Mouse (Mus musculus) liver, embryonic 15.5 days (tissue): ENCODE measurements around the gene Nfib. TPM values are rescaled to one million over a fixed set of nuclear protein-coding genes. Genes with fewer than 3 reads are reported as not detected.

Source experiments
- ATAC-seq: fragments of 200-750 bp; cut with Nextera tagmentation; 2 replicates; pipeline ENCODE4 v1.8.0; 2017; ENCODE audit warnings: moderate number of reproducible peaks, mild to moderate bottlenecking, moderate library complexity; ENCODE audit not compliant: insufficient read depth
- H3K27ac ChIP-seq: fragments of 300-500 bp; sonication (generic); replicated peaks from 2 replicates; pipeline ENCODE4 v1.5.1; 2015; ENCODE audit warnings: mild to moderate bottlenecking, inconsistent platforms
- H3K27me3 ChIP-seq: fragments of 300-500 bp; sonication (generic); 2 replicates; pipeline ENCODE4 v1.6.1; 2015; ENCODE audit warnings: mild to moderate bottlenecking, inconsistent platforms
- H3K36me3 ChIP-seq: fragments of 300-500 bp; sonication (generic); replicated peaks from 2 replicates; pipeline ENCODE4 v1.6.1; 2015; ENCODE audit warnings: moderate library complexity, mild to moderate bottlenecking, inconsistent platforms
- H3K4me1 ChIP-seq: fragments of 300-500 bp; sonication (generic); replicated peaks from 2 replicates; pipeline ENCODE4 v1.6.1; 2015; ENCODE audit warnings: inconsistent platforms
- H3K4me2 ChIP-seq: fragments of 300-500 bp; sonication (generic); 2 replicates; pipeline ENCODE4 v1.6.1; 2015; ENCODE audit warnings: moderate library complexity, mild to moderate bottlenecking, inconsistent platforms
- H3K4me3 ChIP-seq: fragments of 300-500 bp; sonication (generic); replicated peaks from 2 replicates; pipeline ENCODE4 v1.5.1; 2015; ENCODE audit warnings: mild to moderate bottlenecking, inconsistent platforms
- H3K9ac ChIP-seq: fragments of 300-500 bp; sonication (generic); 2 replicates; pipeline ENCODE4 v1.6.1; 2015; ENCODE audit warnings: moderate library complexity, mild to moderate bottlenecking, inconsistent platforms
- H3K9me3 ChIP-seq: fragments of 300-500 bp; sonication (generic); replicated peaks from 2 replicates; pipeline ENCODE4 v1.6.1; 2016; ENCODE audit warnings: inconsistent platforms
- WGBS: fragments of 180-500 bp; shearing (Covaris S2); methylation state at CpG from one replicate; pipeline ENCODE4 v1.1.7; 2015; ENCODE audit warnings: mixed read lengths; ENCODE audit not compliant: insufficient replicate concordance; 5-methylcytosine and 5-hydroxymethylcytosine counted together
- polyA plus RNA-seq: library from polyadenylated mRNA; unstranded; fragments of >200 nt; fragmentation: Nextera tagmentation; extraction: Ambion mirVana; gene quantifications from 2 replicates; pipeline ENCODE4 v1.2.1, GENCODE M21; 2015

Gene Nfib
- 4.7 and 5.4 TPM in 2 replicates for polyA plus RNA-seq

DNA sequence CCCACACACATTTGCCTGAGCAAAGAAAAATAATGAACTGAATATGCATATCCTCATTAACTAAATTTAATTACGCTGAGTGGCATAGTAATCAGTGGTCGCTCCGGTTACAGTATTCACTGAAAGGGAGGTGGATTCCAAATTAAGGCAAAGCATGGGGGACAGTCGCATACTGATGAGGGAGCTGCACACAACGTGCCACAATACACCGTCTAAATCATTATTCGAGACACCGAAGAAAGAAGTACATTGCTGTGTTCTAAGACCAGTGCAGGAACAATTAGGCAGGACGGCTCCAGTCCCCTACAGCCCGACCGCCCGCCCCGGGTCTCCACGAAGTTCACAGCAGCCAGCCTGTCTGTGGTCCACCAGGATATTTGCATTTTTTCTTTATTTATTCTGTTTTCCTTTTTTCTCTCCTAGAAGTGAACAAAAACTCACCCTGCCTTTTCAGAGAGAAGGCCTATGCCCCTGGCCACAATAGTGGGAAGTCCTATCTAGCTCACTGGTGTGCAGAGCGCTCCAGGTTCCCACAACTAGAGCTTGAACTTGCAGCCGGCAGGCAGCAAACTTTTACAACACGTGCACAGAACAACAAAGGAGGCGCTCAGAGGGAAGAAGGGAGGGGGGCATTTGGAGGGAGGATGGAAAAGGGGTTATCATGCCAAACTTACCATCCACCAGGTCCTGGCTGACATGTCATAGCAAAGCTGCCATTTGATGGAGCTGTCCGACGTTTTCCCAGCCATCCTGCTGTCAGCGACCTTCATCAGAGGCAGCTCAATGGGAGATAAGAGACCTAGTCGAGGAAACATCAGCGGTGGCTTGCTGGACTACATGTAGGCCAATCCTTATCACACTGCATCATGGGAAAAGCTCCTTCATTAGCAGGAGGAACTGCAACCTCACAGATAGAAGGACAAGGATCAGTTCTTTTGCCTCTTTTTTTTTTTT, at the start of gene Nfib:
Gene Nfib, minus strand, starts transcription at position 910 of the 954 bp plus-strand sequence.
- no peak within 1 kb of the TSS for H3K27ac ChIP-seq
- no peak for ATAC-seq
- H3K9ac ChIP-seq, result no peak within 1 kb of the TSS
- H3K9me3 ChIP-seq, result no peaks in the 10 kb centered on the region
- H3K4me2 ChIP-seq, result no peak within 1 kb of the TSS
- WGBS, result 49% methylated on average over 23 of the region's 23 CpGs
- no peaks in the 10 kb centered on the region for H3K36me3 ChIP-seq
- no peak within 1 kb of the TSS for H3K4me3 ChIP-seq
- H3K27me3 ChIP-seq, result no peaks in the 10 kb centered on the region
- no peaks in the 10 kb centered on the region for H3K4me1 ChIP-seq

DNA sequence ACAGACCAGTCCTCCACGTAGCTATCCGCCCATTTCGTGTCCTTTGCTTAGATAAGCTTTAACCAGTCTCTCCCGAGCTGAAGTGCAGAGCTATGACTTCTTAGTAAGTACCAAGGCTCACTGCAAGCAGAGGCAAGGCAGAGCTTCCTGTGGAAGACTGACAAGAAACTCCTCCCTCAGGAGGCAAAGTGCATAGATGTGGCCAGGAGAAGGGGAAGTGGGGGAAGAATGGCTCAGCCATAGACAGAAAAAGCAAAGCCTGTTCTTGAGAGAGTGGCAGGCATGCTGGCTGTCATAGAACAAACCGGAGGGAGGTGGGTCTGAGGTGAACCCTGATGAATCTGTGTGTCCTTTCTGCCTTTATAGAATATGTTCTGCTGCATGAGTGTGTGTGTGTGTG, 30.2 kb upstream of the Nfib start:
- Histone ChIP-seq H3K27ac (no peak overlapping the region), H3K4me1 (no peaks in the 10 kb centered on the region), H3K4me3 (no peak overlapping the region), H3K27me3 (no peaks in the 10 kb centered on the region), H3K9ac (no peak overlapping the region), H3K9me3 (no peaks in the 10 kb centered on the region), H3K4me2 (no peak overlapping the region), H3K36me3 (no peaks in the 10 kb centered on the region)
- ATAC-seq, result no peak
- WGBS, result 9% methylated on average over 5 of the region's 5 CpGs

GRCm38 (mm10) chr4:82734765-82735481, 29.4 kb upstream of the Nfib start:
- no peak overlapping the region for H3K4me3 ChIP-seq
- 73% methylated on average over 22 of the region's 22 CpGs for WGBS

GRCm38 (mm10) chr4:82734348-82734747, 28.8 kb upstream of the Nfib start:
- Histone ChIP-seq H3K27ac (no peak overlapping the region), H3K4me2 (no peak overlapping the region), H3K9ac (no peak overlapping the region), H3K9me3 (no peaks in the 10 kb centered on the region), H3K27me3 (no peaks in the 10 kb centered on the region), H3K4me3 (no peak overlapping the region), H3K4me1 (no peaks in the 10 kb centered on the region), H3K36me3 (no peaks in the 10 kb centered on the region)
- no peak for ATAC-seq
- 22% methylated on average over 5 of the region's 5 CpGs for WGBS

More at GRCm38 (mm10) chr4:82734765-82735481, 29.4 kb upstream of the Nfib start:
- Histone ChIP-seq H3K4me1 (no peaks in the 10 kb centered on the region), H3K27ac (no peak overlapping the region), H3K36me3 (no peaks in the 10 kb centered on the region), H3K4me2 (no peak overlapping the region), H3K9me3 (no peaks in the 10 kb centered on the region), H3K27me3 (no peaks in the 10 kb centered on the region), H3K9ac (no peak overlapping the region)
- ATAC-seq, result no peak

DNA sequence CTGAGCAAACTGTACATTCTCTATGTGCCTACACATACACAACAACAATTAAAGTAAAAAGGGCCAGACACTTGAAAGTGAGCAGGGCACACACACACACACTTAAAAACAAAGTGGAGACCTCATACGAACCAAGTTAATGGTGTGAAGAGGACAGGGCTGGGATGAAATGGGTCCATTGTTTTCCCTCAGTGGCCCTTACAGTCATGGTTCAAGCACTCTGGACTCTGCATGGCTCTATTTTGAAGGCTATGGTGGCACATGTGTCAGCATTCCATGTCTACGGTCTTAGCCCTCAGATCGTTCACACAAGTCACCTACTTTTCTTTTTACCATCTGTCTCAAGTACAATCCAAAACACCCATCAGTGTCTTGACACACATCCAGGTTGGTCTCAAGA, 28.1 kb upstream of the Nfib start:
- H3K36me3 ChIP-seq, result no peaks in the 10 kb centered on the region
- H3K9ac ChIP-seq, result no peak overlapping the region
- H3K4me2 ChIP-seq, result no peak overlapping the region
- H3K27ac ChIP-seq, result no peak overlapping the region
- 91% methylated on average over 3 of the region's 3 CpGs for WGBS
- no peaks in the 10 kb centered on the region for H3K27me3 ChIP-seq
- no peak overlapping the region for H3K4me3 ChIP-seq
- ATAC-seq, result no peak
- H3K4me1 ChIP-seq, result no peaks in the 10 kb centered on the region
- H3K9me3 ChIP-seq, result no peaks in the 10 kb centered on the region

GRCm38 (mm10) chr4:82730248-82730887, 24.8 kb upstream of the Nfib start:
- Histone ChIP-seq H3K4me2 (no peak overlapping the region), H3K9ac (no peak overlapping the region), H3K27me3 (no peaks in the 10 kb centered on the region), H3K4me1 (no peaks in the 10 kb centered on the region), H3K27ac (no peak overlapping the region), H3K36me3 (no peaks in the 10 kb centered on the region), H3K9me3 (no peaks in the 10 kb centered on the region), H3K4me3 (no peak overlapping the region)
- 66% methylated on average over 5 of the region's 5 CpGs for WGBS
- no peak for ATAC-seq

DNA sequence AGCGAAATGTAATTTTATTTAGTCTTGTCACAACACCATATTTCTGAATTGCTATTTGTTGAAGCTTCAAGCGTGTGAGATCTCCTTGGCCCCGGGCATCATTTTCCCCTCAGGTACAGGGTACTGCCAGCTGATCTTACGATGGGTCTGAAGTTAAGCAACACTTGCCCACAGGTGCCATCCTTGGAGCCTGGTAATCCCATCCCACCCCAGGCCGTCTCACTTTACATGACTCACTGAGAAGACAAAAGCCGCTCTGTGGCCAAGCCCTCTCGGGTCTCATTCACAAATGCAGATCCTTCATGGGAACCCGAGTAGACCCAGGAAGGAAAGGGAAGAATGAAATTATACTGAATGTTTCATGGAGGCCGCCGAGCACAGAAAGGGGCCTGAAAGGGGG, 18.5 kb upstream of the Nfib start:
- Histone ChIP-seq H3K27ac (no peak overlapping the region), H3K9me3 (no peaks in the 10 kb centered on the region), H3K4me3 (no peak overlapping the region), H3K4me2 (no peak overlapping the region), H3K4me1 (no peaks in the 10 kb centered on the region), H3K36me3 (no peaks in the 10 kb centered on the region), H3K9ac (no peak overlapping the region), H3K27me3 (no peaks in the 10 kb centered on the region)
- no peak for ATAC-seq
- 67% methylated on average over 10 of the region's 10 CpGs for WGBS

GRCm38 (mm10) chr4:82723048-82723447, 17.5 kb upstream of the Nfib start:
- Histone ChIP-seq H3K9ac (no peak overlapping the region), H3K4me1 (no peaks in the 10 kb centered on the region), H3K27me3 (no peaks in the 10 kb centered on the region), H3K4me2 (no peak overlapping the region), H3K9me3 (no peaks in the 10 kb centered on the region), H3K4me3 (no peak overlapping the region), H3K27ac (no peak overlapping the region), H3K36me3 (no peaks in the 10 kb centered on the region)
- no peak for ATAC-seq
- 67% methylated on average over 8 of the region's 8 CpGs for WGBS

DNA sequence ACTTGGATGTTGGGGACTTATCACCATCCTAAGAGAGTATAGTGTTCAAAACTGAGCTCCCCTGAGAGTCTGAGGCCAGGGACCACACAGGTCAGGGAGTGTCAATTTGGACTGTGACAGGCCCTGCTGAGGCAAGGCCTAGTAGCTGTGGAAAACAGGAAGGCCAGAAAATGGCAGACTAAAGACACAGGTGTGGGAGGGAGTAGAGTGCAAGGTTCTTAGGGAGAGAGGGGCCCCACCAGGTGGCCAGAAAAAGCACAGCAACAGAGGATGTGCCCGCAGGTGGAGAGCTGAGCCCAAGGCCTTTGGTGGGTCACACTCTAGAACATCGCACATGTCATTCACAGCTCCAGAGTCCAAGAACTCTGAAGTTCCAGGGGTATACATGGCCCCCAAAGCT, 10.3 kb upstream of the Nfib start:
- no peak for ATAC-seq
- no peaks in the 10 kb centered on the region for H3K27me3 ChIP-seq
- H3K4me3 ChIP-seq, result no peak overlapping the region
- no peak overlapping the region for H3K27ac ChIP-seq
- no peaks in the 10 kb centered on the region for H3K36me3 ChIP-seq
- no peaks in the 10 kb centered on the region for H3K4me1 ChIP-seq
- H3K4me2 ChIP-seq, result no peak overlapping the region
- WGBS, result 68% methylated on average over 2 of the region's 2 CpGs
- H3K9ac ChIP-seq, result no peak overlapping the region
- H3K9me3 ChIP-seq, result no peaks in the 10 kb centered on the region

GRCm38 (mm10) chr4:82711611-82712295, 6.2 kb upstream of the Nfib start:
- Histone ChIP-seq H3K4me1 (no peaks in the 10 kb centered on the region), H3K4me3 (no peak overlapping the region), H3K4me2 (no peak overlapping the region), H3K9me3 (no peaks in the 10 kb centered on the region), H3K9ac (no peak overlapping the region), H3K27me3 (no peaks in the 10 kb centered on the region), H3K27ac (no peak overlapping the region), H3K36me3 (no peaks in the 10 kb centered on the region)
- ATAC-seq, result no peak
- 52% methylated on average over 7 of the region's 7 CpGs for WGBS
